In genomic region chr5:135535867-135536266, GRCm38 (mm10) we compare ENCODE assay signal across 39 mouse cellular contexts. TPM values are rescaled to one million over a fixed set of nuclear protein-coding genes. Genes with fewer than 3 reads are reported as not detected.
"Had no signal": no experiment of that assay in that cellular context is flagged by ENCODE, and none has a peak within 500 bp of the region (broad histone marks: within the 10 kb centered on the region; RNA-seq: fewer than 3 reads in every experiment).

No protein-coding gene starts in this region.

- H3K4me1 ChIP-seq: hindbrain, embryonic 10.5 days; hindbrain, embryonic 12.5 days; limb, embryonic 10.5 days had no signal

- H3K4me3 ChIP-seq: heart, embryonic 10.5 days; heart, embryonic 12.5 days; hindbrain, embryonic 10.5 days; hindbrain, embryonic 12.5 days; intestine, embryonic 15.5 days; layer of hippocampus, adult 2 months; left cerebral cortex, adult 2 months; limb, embryonic 10.5 days; limb, embryonic 12.5 days; liver, embryonic 13.5 days had no signal

- DNase-seq: gastrocnemius, postnatal 14 days; heart, postnatal 10 days; heart, postnatal 4 days; kidney, adult 18-20 months; kidney, adult 8-10 months; kidney, postnatal 10 days; kidney, postnatal 25 days; kidney, postnatal 4 days; liver; liver, embryonic 13.5 days had no signal

- H3K27ac ChIP-seq: heart, embryonic 10.5 days; hindbrain, embryonic 10.5 days; hindbrain, embryonic 12.5 days; hindbrain, embryonic 14.5 days; intestine, embryonic 15.5 days; layer of hippocampus, adult 2 months; left cerebral cortex, adult 2 months; limb, embryonic 10.5 days; limb, embryonic 12.5 days; liver, embryonic 13.5 days had no signal

- H3K27me3 ChIP-seq: heart, embryonic 12.5 days; hindbrain, embryonic 12.5 days; intestine, embryonic 15.5 days; limb, embryonic 12.5 days; liver, embryonic 13.5 days had no signal

- H3K36me3 ChIP-seq: hindbrain, embryonic 12.5 days; intestine, embryonic 15.5 days; liver, embryonic 13.5 days had no signal

- H3K9ac ChIP-seq: heart, embryonic 12.5 days; hindbrain, embryonic 12.5 days; hindbrain, embryonic 14.5 days; intestine, embryonic 15.5 days; limb, embryonic 12.5 days; liver, embryonic 13.5 days had no signal

RNA-seq across cellular contexts. Expression of gene Ccl26, which starts 27.5 kb away (rescaled TPM):
- total RNA-seq: gastrocnemius, adult 8-10 months; gastrocnemius, postnatal 14 days; gastrocnemius, postnatal 4 days; granulocyte monocyte progenitor cell, adult 5-6 weeks; heart, adult 8-10 months; heart, postnatal 10 days; heart, postnatal 25 days; heart, postnatal 4 days; layer of hippocampus, adult 2 months; layer of hippocampus, postnatal 10 days; layer of hippocampus, postnatal 25 days; left cerebral cortex, adult 2 months; left cerebral cortex, postnatal 14 days; left cerebral cortex, postnatal 36 days had no signal
- polyA plus RNA-seq: frontal cortex, adult 2 months; heart, embryonic 10.5 days; heart, embryonic 12.5 days; heart, embryonic 14.5 days; heart, embryonic 16.5 days; hindbrain, embryonic 10.5 days; hindbrain, embryonic 12.5 days; hindbrain, embryonic 14.5 days; hindbrain, embryonic 16.5 days; inflammation-experienced regulatory T-cells, adult 6 months; intestine, embryonic 15.5 days; intestine, postnatal 0 days; kidney, embryonic 14.5 days; kidney, embryonic 16.5 days; limb, embryonic 10.5 days; limb, embryonic 12.5 days; limb, embryonic 14.5 days; liver, embryonic 11.5 days; liver, embryonic 13.5 days had no signal

RNA-seq across cellular contexts. Expression of gene Ccl24, which starts 37.0 kb away (rescaled TPM):
- total RNA-seq: layer of hippocampus, adult 2 months; layer of hippocampus, postnatal 10 days; left cerebral cortex, postnatal 14 days had no signal
- polyA plus RNA-seq: inflammation-experienced regulatory T-cells, adult 6 months had no signal
